In genomic region chr10:60585691-60586090, GRCm38 (mm10) we compare ENCODE assay signal across 21 mouse cellular contexts.
DNase-seq lines count a peak whose midpoint lies in the region; ATAC-seq and TF ChIP-seq lines count a peak whose summit lies in the region.
"Had no signal": no experiment of that assay in that cellular context is flagged by ENCODE, and none has a peak within 500 bp of the region (broad histone marks: within the 10 kb centered on the region; RNA-seq: fewer than 3 reads in every experiment).

No protein-coding gene starts in this region.

- H3K27ac ChIP-seq in embryonic facial prominence, embryonic 14.5 days (replicated peaks; ENCODE audit: low read depth, low read length), result no peak overlapping the region
- no peak overlapping the region for H3K27ac ChIP-seq in embryonic facial prominence, embryonic 10.5 days (replicated peaks)
- no peak overlapping the region for H3K27ac ChIP-seq in forebrain, embryonic 13.5 days
- H3K27ac ChIP-seq in forebrain, postnatal 0 days (ENCODE audit: low read depth, low read length), result no peak overlapping the region
- H3K27ac ChIP-seq: gastrocnemius, adult 2 months; heart, embryonic 13.5 days; hindbrain, embryonic 15.5 days had no signal

- TF ChIP-seq POLR2A in brain, embryonic 14.5 days (IDR thresholded peaks at IDR 0.05; ENCODE audit: borderline replicate concordance, extremely low read depth, insufficient read depth, insufficient read length, poor library complexity, severe bottlenecking), result no peak

- no peak overlapping the region for H3K4me2 ChIP-seq in embryonic facial prominence, embryonic 14.5 days (ENCODE audit: low read depth, low read length)
- H3K4me2 ChIP-seq in forebrain, embryonic 13.5 days, result no peak overlapping the region
- no peak overlapping the region for H3K4me2 ChIP-seq in forebrain, postnatal 0 days (ENCODE audit: low read depth)
- H3K4me2 ChIP-seq: heart, embryonic 13.5 days; hindbrain, embryonic 15.5 days had no signal

- H3K4me1 ChIP-seq in embryonic facial prominence, embryonic 14.5 days (ENCODE audit: control insufficient read depth, insufficient read depth, low read length), result no peaks in the 10 kb centered on the region
- peaks cover 16% of the 10 kb centered on the region for H3K4me1 ChIP-seq in embryonic facial prominence, embryonic 10.5 days
- peaks cover 26% of the 10 kb centered on the region for H3K4me1 ChIP-seq in forebrain, embryonic 13.5 days
- H3K4me1 ChIP-seq in forebrain, postnatal 0 days (ENCODE audit: insufficient read depth), result no peaks in the 10 kb centered on the region
- H3K4me1 ChIP-seq: heart, embryonic 13.5 days had no signal

- no peaks in the 10 kb centered on the region for H3K9me3 ChIP-seq in embryonic facial prominence, embryonic 14.5 days (ENCODE audit: control insufficient read depth, low read length)
- H3K9me3 ChIP-seq in embryonic facial prominence, embryonic 10.5 days, result no peaks in the 10 kb centered on the region
- H3K9me3 ChIP-seq in forebrain, embryonic 13.5 days (replicated peaks), result no peaks in the 10 kb centered on the region
- H3K9me3 ChIP-seq in forebrain, postnatal 0 days (ENCODE audit: low read length), result no peaks in the 10 kb centered on the region
- H3K9me3 ChIP-seq: heart, embryonic 13.5 days; hindbrain, embryonic 15.5 days had no signal

- ATAC-seq in embryonic facial prominence, embryonic 14.5 days (ENCODE audit: low read depth), result no peak
- ATAC-seq in forebrain, embryonic 13.5 days, result peak; percentile 22; the same call in 1 of the 2 replicates
- ATAC-seq in forebrain, postnatal 0 days, result no peak; the same call in 1 of the 2 replicates
- ATAC-seq: CD4-positive, CD25-positive, alpha-beta regulatory T cell, adult 4 months; intestine, embryonic 16.5 days had no signal

- no peaks in the 10 kb centered on the region for H3K36me3 ChIP-seq in embryonic facial prominence, embryonic 14.5 days (ENCODE audit: control insufficient read depth, insufficient read depth, low read length)
- H3K36me3 ChIP-seq in embryonic facial prominence, embryonic 10.5 days (replicated peaks), result no peaks in the 10 kb centered on the region
- H3K36me3 ChIP-seq in forebrain, embryonic 13.5 days (ENCODE audit: poor library complexity, severe bottlenecking), result no peaks in the 10 kb centered on the region
- H3K36me3 ChIP-seq in forebrain, postnatal 0 days (ENCODE audit: insufficient read depth), result no peaks in the 10 kb centered on the region
- H3K36me3 ChIP-seq: G1E; heart, embryonic 13.5 days; hindbrain, embryonic 15.5 days had no signal

- no peak for TF ChIP-seq CTCF in brain, embryonic 14.5 days (IDR thresholded peaks at IDR 0.05; ENCODE audit: borderline replicate concordance, extremely low read depth, insufficient read depth, insufficient read length)
- 0 out of 2 replicates have a peak, but pooled peaks have one; percentile 2 for TF ChIP-seq CTCF in forebrain, postnatal 0 days (IDR thresholded peaks at IDR 0.05; ENCODE audit: low read depth)

- peak; percentile 4 for DNase-seq in embryonic facial prominence, embryonic 14.5 days (ENCODE audit: low spot score)
- DNase-seq in embryonic facial prominence, embryonic 10.5 days (ENCODE audit: low spot score), result no peak
- DNase-seq in brain, embryonic 14.5 days (ENCODE audit: low read depth), result peak; percentile 77
- DNase-seq in forebrain, postnatal 0 days, result no peak
- DNase-seq in thymus, adult 18-20 months, result no peak
- no peak for DNase-seq in left cerebral cortex, adult 8-10 months (ENCODE audit: low spot score in 2 of 2)
- DNase-seq in frontal cortex, adult 2 months (ENCODE audit: extremely low spot score in 1 of 2, low spot score in 1 of 2), result no peak
- DNase-seq: adrenal gland, postnatal 10 days; B cell, adult 2 months; cerebellum, adult 11-12 months; cerebellum, adult 9-11 months; gastrocnemius, adult 2 months; gastrocnemius, postnatal 36 days; heart, adult 11 months; heart, postnatal 36 days had no signal

- WGBS in embryonic facial prominence, embryonic 14.5 days, result 38% methylated on average over 6 of the region's 6 CpGs
- 23% methylated on average over 6 of the region's 6 CpGs for WGBS in embryonic facial prominence, embryonic 10.5 days
- WGBS in forebrain, embryonic 13.5 days, result 4% methylated on average over 6 of the region's 6 CpGs
- WGBS in forebrain, postnatal 0 days, result 11% methylated on average over 6 of the region's 6 CpGs

- H3K9ac ChIP-seq in embryonic facial prominence, embryonic 14.5 days (ENCODE audit: low read depth, low read length), result no peak overlapping the region
- H3K9ac ChIP-seq in forebrain, embryonic 13.5 days, result no peak overlapping the region
- H3K9ac ChIP-seq in forebrain, postnatal 0 days, result no peak overlapping the region
- H3K9ac ChIP-seq: heart, embryonic 13.5 days; hindbrain, embryonic 15.5 days had no signal

- H3K4me3 ChIP-seq in embryonic facial prominence, embryonic 14.5 days (ENCODE audit: low read depth, low read length), result no peak overlapping the region
- no peak overlapping the region for H3K4me3 ChIP-seq in embryonic facial prominence, embryonic 10.5 days
- no peak overlapping the region for H3K4me3 ChIP-seq in forebrain, embryonic 13.5 days
- H3K4me3 ChIP-seq in forebrain, postnatal 0 days (ENCODE audit: low read depth, low read length), result no peak overlapping the region
- H3K4me3 ChIP-seq: gastrocnemius, adult 2 months; heart, embryonic 13.5 days; hindbrain, embryonic 15.5 days had no signal

- H3K27me3 ChIP-seq in embryonic facial prominence, embryonic 14.5 days (replicated peaks; ENCODE audit: control insufficient read depth, insufficient read depth, low read length), result 0 out of 2 replicates have a peak, but pooled peaks cover 3% of the 10 kb centered on the region
- peaks cover 55% of the 10 kb centered on the region for H3K27me3 ChIP-seq in embryonic facial prominence, embryonic 10.5 days (replicated peaks; ENCODE audit: low read depth, poor library complexity, severe bottlenecking)
- H3K27me3 ChIP-seq in forebrain, embryonic 13.5 days, result peaks cover 89% of the 10 kb centered on the region
- peaks cover 21% of the 10 kb centered on the region for H3K27me3 ChIP-seq in forebrain, postnatal 0 days (ENCODE audit: insufficient read depth, low read length)

Comparison
In these comparisons a context has a peak if more than half of its experiments do, and no peak if none do; other contexts are left out.
1. DNase-seq: peak in embryonic facial prominence, embryonic 14.5 days (single experiment) and brain, embryonic 14.5 days (single experiment); none in embryonic facial prominence, embryonic 10.5 days (single experiment), forebrain, postnatal 0 days (single experiment), thymus, adult 18-20 months (0 of 2), left cerebral cortex, adult 8-10 months (0 of 2) and frontal cortex, adult 2 months (0 of 2).